Mouse (Mus musculus) limb, embryonic 14.5 days (tissue): Measurements from ENCODE around the gene Cab39l. TPM values are rescaled to one million over a fixed set of nuclear protein-coding genes. Genes with fewer than 3 reads are reported as not detected.

Experiments
- ATAC-seq: fragments of 200-750 bp; cut with Nextera tagmentation; 2 replicates; pipeline ENCODE4 v1.8.0; 2017; ENCODE audit warnings: low read depth, moderate number of reproducible peaks, moderate TSS enrichment; ENCODE audit not compliant: low FRiP score
- DNase-seq: peaks from one replicate; pipeline ENCODE4 v3.0.0-alpha.2; 2015; ENCODE audit warnings: low spot score
- H3K27ac ChIP-seq: fragments of 300-500 bp; sonication (generic); replicated peaks from 2 replicates; pipeline ENCODE4 v1.5.1; 2014; ENCODE audit warnings: low read depth, mild to moderate bottlenecking, low read length, moderate library complexity, mixed read lengths
- H3K27me3 ChIP-seq: fragments of 300-500 bp; sonication (generic); 2 replicates; pipeline ENCODE4 v1.6.1; 2014; ENCODE audit warnings: low read length, mixed read lengths; ENCODE audit not compliant: control insufficient read depth, insufficient read depth
- H3K36me3 ChIP-seq: fragments of 300-500 bp; sonication (generic); 2 replicates; pipeline ENCODE4 v1.6.1; 2014; ENCODE audit warnings: mild to moderate bottlenecking, low read length, moderate library complexity, mixed read lengths; ENCODE audit not compliant: control insufficient read depth, insufficient read depth
- H3K4me1 ChIP-seq: fragments of 300-500 bp; sonication (generic); 2 replicates; pipeline ENCODE4 v1.6.1; 2014; ENCODE audit warnings: antibody characterized with exemption, low read length, mixed read lengths; ENCODE audit not compliant: control insufficient read depth, insufficient read depth
- H3K4me2 ChIP-seq: fragments of 300-500 bp; sonication (generic); replicated peaks from 2 replicates; pipeline ENCODE4 v1.6.1; 2014; ENCODE audit warnings: low read depth, mild to moderate bottlenecking, low read length, moderate library complexity; ENCODE audit not compliant: severe bottlenecking
- H3K4me3 ChIP-seq: fragments of 300-500 bp; sonication (generic); replicated peaks from 2 replicates; pipeline ENCODE4 v1.5.1; 2014; ENCODE audit warnings: low read length
- H3K9ac ChIP-seq: fragments of 300-500 bp; sonication (generic); 2 replicates; pipeline ENCODE4 v1.6.1; 2014; ENCODE audit warnings: mild to moderate bottlenecking, low read depth, low read length, moderate library complexity; ENCODE audit not compliant: severe bottlenecking
- H3K9me3 ChIP-seq: fragments of 300-500 bp; sonication (generic); 2 replicates; pipeline ENCODE4 v1.6.1; 2016; ENCODE audit warnings: low read length; ENCODE audit not compliant: control insufficient read depth
- POLR2A ChIP-seq: fragments of 200-500 bp; IDR thresholded peaks from 2 replicates; pipeline ENCODE4 v1.8.0; 2012; ENCODE audit warnings: inconsistent platforms, mild to moderate bottlenecking, moderate library complexity, borderline replicate concordance; ENCODE audit not compliant: insufficient read depth, insufficient read length; ENCODE audit errors: extremely low read depth
- WGBS: fragments of 180-500 bp; shearing (Covaris S2); extraction: QIAGEN DNeasy Blood & Tissue Kit; methylation state at CpG from one replicate; pipeline ENCODE4 v1.1.7; 2014; 5-methylcytosine and 5-hydroxymethylcytosine counted together
- polyA plus RNA-seq, 2 experiments: library from polyadenylated mRNA; depleted of rRNA in 1 of 2; stranded (reverse) in 1 of 2; unstranded in 1 of 2; fragments of >200 nt; fragmentation: Nextera tagmentation in 1 of 2; extraction: Ambion mirVana in 1 of 2; gene quantifications; 2 replicates each; pipeline versions ENCODE4 v1.2.1 to v1.2.3; 2012 to 2014

Gene Cab39l
- polyA plus RNA-seq, 2 experiments: 17.4 to 40.3 TPM

DNA sequence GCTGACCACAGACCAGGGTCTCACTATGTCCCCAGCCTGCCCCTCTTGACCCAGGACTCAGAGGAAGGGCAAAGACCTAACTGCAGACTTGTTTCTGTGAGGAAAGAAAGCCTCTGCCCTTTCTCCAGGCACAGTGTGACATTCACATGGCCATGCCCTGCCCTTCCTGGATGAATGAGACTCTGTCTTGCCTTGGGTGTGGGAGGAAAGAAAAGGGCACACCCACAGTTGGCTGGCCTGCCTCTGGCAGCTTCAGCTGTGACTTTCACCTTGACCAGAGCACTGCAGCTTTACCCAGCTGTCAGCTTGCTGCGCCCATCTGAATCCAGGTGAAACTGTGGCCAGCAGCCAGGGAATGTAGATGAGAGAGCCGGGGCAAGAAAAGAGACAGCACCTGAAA lies 110.1 kb downstream of the Cab39l start:
- no peak for DNase-seq

DNA sequence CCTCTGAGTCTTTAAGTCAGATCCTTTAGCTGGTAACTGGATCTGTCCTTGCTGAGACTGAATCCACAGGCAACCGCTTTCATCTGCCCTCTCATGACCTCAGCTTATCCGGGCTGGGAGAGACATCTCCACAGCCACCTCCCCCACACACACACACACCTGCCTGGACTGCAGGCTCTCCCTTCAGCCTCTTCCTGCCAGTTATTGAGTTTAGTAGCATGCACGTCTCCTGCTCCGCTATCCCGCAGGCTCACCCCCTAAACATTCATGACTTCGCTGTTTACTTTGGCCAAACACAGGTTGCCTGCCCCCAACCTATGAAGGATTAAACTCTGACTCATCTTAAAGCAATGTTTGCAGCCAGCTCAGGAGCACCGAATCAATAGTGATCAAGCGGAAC lies 111.2 kb downstream of the Cab39l start:
- ATAC-seq (no peak), DNase-seq (no peak)
- Histone ChIP-seq H3K9ac (no peak overlapping the region), H3K9me3 (no peaks in the 10 kb centered on the region), H3K27me3 (no peaks in the 10 kb centered on the region), H3K4me1 (peaks cover 5% of the 10 kb centered on the region; the same call in 1 of the 2 replicates), H3K27ac (no peak overlapping the region), H3K4me3 (no peak overlapping the region), H3K4me2 (no peak overlapping the region), H3K36me3 (no peaks in the 10 kb centered on the region)
- TF ChIP-seq POLR2A: no peak
- 68% methylated on average over 8 of the region's 8 CpGs for WGBS

More for the DNA sequence above, 110.1 kb downstream of the Cab39l start:
- Histone ChIP-seq H3K9me3 (no peaks in the 10 kb centered on the region), H3K27ac (no peak overlapping the region), H3K4me3 (no peak overlapping the region), H3K27me3 (no peaks in the 10 kb centered on the region), H3K4me2 (no peak overlapping the region), H3K4me1 (peaks cover 5% of the 10 kb centered on the region; the same call in 1 of the 2 replicates), H3K36me3 (no peaks in the 10 kb centered on the region), H3K9ac (no peak overlapping the region)
- WGBS: 79% methylated on average over 2 of the region's 2 CpGs
- no peak for ATAC-seq
- no peak for TF ChIP-seq POLR2A

- no peak for TF ChIP-seq POLR2A
- H3K9me3 ChIP-seq: no peaks in the 10 kb centered on the region
- 63% methylated on average over 5 of the region's 5 CpGs for WGBS
- no peak overlapping the region for H3K9ac ChIP-seq
- no peak overlapping the region for H3K4me3 ChIP-seq
- no peak overlapping the region for H3K4me2 ChIP-seq
- no peaks in the 10 kb centered on the region for H3K27me3 ChIP-seq
- DNase-seq (no peak), ATAC-seq (no peak)
- H3K36me3 ChIP-seq: no peaks in the 10 kb centered on the region
- peaks cover 3% of the 10 kb centered on the region; the same call in 1 of the 2 replicates for H3K4me1 ChIP-seq
- no peak overlapping the region for H3K27ac ChIP-seq
Measured at GRCm38 (mm10) chr14:59554025-59554424, 113.3 kb downstream of the Cab39l start.

- DNase-seq: no peak
- H3K9me3 ChIP-seq: no peaks in the 10 kb centered on the region
- no peak for ATAC-seq
Measured at GRCm38 (mm10) chr14:59555018-59555417, 114.2 kb downstream of the Cab39l start.

GRCm38 (mm10) chr14:59555928-59556531 lies 115.3 kb downstream of the Cab39l start:
- Histone ChIP-seq H3K27ac (no peak overlapping the region), H3K36me3 (no peaks in the 10 kb centered on the region), H3K27me3 (no peaks in the 10 kb centered on the region), H3K4me2 (no peak overlapping the region), H3K4me3 (no peak overlapping the region), H3K9ac (no peak overlapping the region), H3K4me1 (no peaks in the 10 kb centered on the region; the same call in 1 of the 2 replicates), H3K9me3 (no peaks in the 10 kb centered on the region)
- no peak for TF ChIP-seq POLR2A
- DNase-seq: peak; percentile 52
- 50% methylated on average over 13 of the region's 13 CpGs for WGBS
- ATAC-seq: peak; percentile 67; the same call in 1 of the 2 replicates

More at GRCm38 (mm10) chr14:59555018-59555417, 114.2 kb downstream of the Cab39l start:
- H3K27me3 ChIP-seq: no peaks in the 10 kb centered on the region
- H3K4me3 ChIP-seq: no peak overlapping the region
- H3K27ac ChIP-seq: no peak overlapping the region
- no peak for TF ChIP-seq POLR2A
- H3K36me3 ChIP-seq: no peaks in the 10 kb centered on the region
- H3K9ac ChIP-seq: no peak overlapping the region
- WGBS: 67% methylated on average over 8 of the region's 8 CpGs
- no peak overlapping the region for H3K4me2 ChIP-seq
- H3K4me1 ChIP-seq: no peaks in the 10 kb centered on the region; the same call in 1 of the 2 replicates
